Mouse (Mus musculus): ENCODE results near the gene Klhl33. TPM values are rescaled to one million over a fixed set of nuclear protein-coding genes. Genes with fewer than 3 reads are reported as not detected.
"Not testable (repeated sequence)": the region's sequence is repeated elsewhere in the genome, so short reads cannot be mapped to it uniquely, and the experiment has no call there.

The Klhl33 gene
- polyA plus RNA-seq (2012; fragmentation: generic; extraction: Trizol): 4.9 TPM

DNA sequence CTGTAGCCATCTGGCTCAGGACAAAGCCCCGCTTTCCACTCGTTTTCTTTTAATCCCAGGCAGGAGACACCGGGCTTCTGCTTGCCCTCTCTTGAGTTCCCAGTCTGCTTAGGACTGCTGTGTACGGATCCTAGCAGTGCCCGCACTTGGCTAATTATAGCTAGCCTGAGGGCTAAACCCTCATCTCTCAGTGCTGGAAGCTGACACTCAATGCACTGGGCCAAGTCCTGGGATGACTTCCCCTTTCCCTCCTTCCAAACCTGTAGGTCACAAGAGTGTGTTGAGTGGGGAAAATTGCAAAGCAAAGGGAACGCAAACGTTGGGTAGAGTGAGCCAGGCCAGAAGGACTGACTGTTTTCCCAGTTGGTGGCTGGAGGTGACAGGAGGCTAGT, at the start of gene Klhl33:
TSS of gene Klhl33 (minus strand) at position 134 of the 392 bp plus-strand sequence.
- H3ac ChIP-seq (ENCODE audit: control insufficient read depth, insufficient read length): peak within 1 kb of the TSS; percentile 65
- H3K4me3 ChIP-seq: peak within 1 kb of the TSS; percentile 42
- no peaks in the 10 kb centered on the region for H3K36me3 ChIP-seq (ENCODE audit: control insufficient read depth, insufficient read depth)
- H3K4me2 ChIP-seq (ENCODE audit: low read depth): peak within 1 kb of the TSS; percentile 90
- H3K27me3 ChIP-seq (ENCODE audit: control insufficient read depth, insufficient read depth, insufficient read length): no peaks in the 10 kb centered on the region
- H3K79me2 ChIP-seq (ENCODE audit: control insufficient read depth, insufficient read depth): no peaks in the 10 kb centered on the region
- TF ChIP-seq MYOG (IDR thresholded peaks at IDR 0.05; ENCODE audit: control insufficient read depth in 1 of 3, insufficient read depth in 1 of 3, insufficient read length in 2 of 3, low read depth in 2 of 3): no peak
- no peak for TF ChIP-seq POLR2AphosphoS2 (IDR thresholded peaks at IDR 0.05; ENCODE audit: insufficient read length, low read depth)
- no peak for TF ChIP-seq TCF3 (IDR thresholded peaks at IDR 0.05; ENCODE audit: insufficient read length, low read depth)
- TF ChIP-seq MAX (IDR thresholded peaks at IDR 0.05; ENCODE audit: low read depth): no peak
- no peak for TF ChIP-seq POLR2A (IDR thresholded peaks at IDR 0.05; ENCODE audit: insufficient read length, low read depth)

DNA sequence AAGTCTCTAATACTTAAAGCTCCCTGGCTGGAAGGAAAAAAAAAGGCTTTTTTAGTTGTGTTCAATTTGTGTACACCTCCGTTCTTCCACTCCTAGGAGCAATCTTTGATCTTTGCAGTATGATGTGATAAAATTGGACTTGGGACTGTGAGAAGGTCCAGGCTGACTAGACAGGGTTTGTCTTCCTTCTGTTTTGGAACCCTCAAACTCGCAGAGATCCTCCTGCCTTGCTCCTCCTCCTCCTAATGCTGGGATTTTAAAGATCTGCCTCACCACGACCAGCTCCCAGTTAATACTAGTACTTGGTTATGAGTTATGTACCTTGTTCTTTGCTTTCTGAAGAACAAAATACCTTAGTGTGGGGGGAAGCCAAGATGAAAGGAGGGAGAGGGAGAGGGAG, 48.2 kb upstream of the Klhl33 start:
- H3K4me2 ChIP-seq (ENCODE audit: low read depth): peak overlapping the region; percentile 77
- peak overlapping the region; percentile 40 for H3K4me3 ChIP-seq
- H3K79me2 ChIP-seq (ENCODE audit: control insufficient read depth, insufficient read depth); H3K27me3 ChIP-seq (ENCODE audit: control insufficient read depth, insufficient read depth, insufficient read length); H3K36me3 ChIP-seq (ENCODE audit: control insufficient read depth, insufficient read depth); H3ac ChIP-seq (ENCODE audit: control insufficient read depth, insufficient read length): not testable (repeated sequence)

DNA sequence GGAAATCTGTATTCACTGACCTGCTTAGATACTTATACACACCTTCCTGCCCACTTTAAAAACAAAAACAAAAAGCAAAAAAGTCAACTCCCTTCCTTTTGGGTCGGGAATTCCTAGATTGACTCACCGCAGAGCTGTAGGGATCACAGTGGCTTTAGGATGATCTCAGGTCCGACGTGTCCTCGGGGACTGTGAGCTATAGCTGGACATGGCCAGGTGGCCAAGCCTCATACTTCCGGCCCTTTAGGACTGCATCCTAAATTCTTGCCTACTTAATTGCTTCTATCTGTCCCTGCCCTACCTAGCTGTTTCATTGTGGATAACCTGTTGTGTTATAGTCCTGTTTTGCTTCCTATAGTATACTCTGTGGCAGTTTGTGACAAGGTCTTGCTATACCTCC, 47.8 kb upstream of the Klhl33 start:
- H3ac ChIP-seq (ENCODE audit: control insufficient read depth, insufficient read length); H3K79me2 ChIP-seq (ENCODE audit: control insufficient read depth, insufficient read depth); H3K27me3 ChIP-seq (ENCODE audit: control insufficient read depth, insufficient read depth, insufficient read length); H3K36me3 ChIP-seq (ENCODE audit: control insufficient read depth, insufficient read depth): not testable (repeated sequence)
- Histone ChIP-seq H3K4me3 (peak overlapping the region; percentile 40), H3K4me2 (ENCODE audit: low read depth) (peak overlapping the region; percentile 77)

GRCm38 (mm10) chr14:50944668-50945033, 47.3 kb upstream of the Klhl33 start:
- H3K27me3 ChIP-seq (ENCODE audit: control insufficient read depth, insufficient read depth, insufficient read length); H3K36me3 ChIP-seq (ENCODE audit: control insufficient read depth, insufficient read depth); H3K79me2 ChIP-seq (ENCODE audit: control insufficient read depth, insufficient read depth); H3ac ChIP-seq (ENCODE audit: control insufficient read depth, insufficient read length): not testable (repeated sequence)
- Histone ChIP-seq H3K4me2 (ENCODE audit: low read depth) (peak overlapping the region; percentile 77), H3K4me3 (peak overlapping the region; percentile 40)

GRCm38 (mm10) chr14:50943932-50944667, 46.8 kb upstream of the Klhl33 start, which contains the start of gene Gm49342:
Gm49342 (plus strand) TSS chr14:50944517.
- H3K27me3 ChIP-seq (ENCODE audit: control insufficient read depth, insufficient read depth, insufficient read length): no peaks in the 10 kb centered on the region
- no peaks in the 10 kb centered on the region for H3K36me3 ChIP-seq (ENCODE audit: control insufficient read depth, insufficient read depth)
- peak within 1 kb of the TSS; percentile 77 for H3K4me2 ChIP-seq (ENCODE audit: low read depth)
- H3K79me2 ChIP-seq (ENCODE audit: control insufficient read depth, insufficient read depth): no peaks in the 10 kb centered on the region
- H3ac ChIP-seq (ENCODE audit: control insufficient read depth, insufficient read length): no peak within 1 kb of the TSS
- TF ChIP-seq CEBPB (IDR thresholded peaks at IDR 0.05; ENCODE audit: insufficient read depth, poor library complexity, severe bottlenecking) (peak; percentile 84), POLR2AphosphoS2 (IDR thresholded peaks at IDR 0.05; ENCODE audit: insufficient read length, low read depth) (peak; percentile 93), TCF12 (IDR thresholded peaks at IDR 0.05; ENCODE audit: insufficient read depth, poor library complexity, severe bottlenecking) (no peak), POLR2A (IDR thresholded peaks at IDR 0.05; ENCODE audit: insufficient read length, low read depth) (peak; percentile 96)
- peak within 1 kb of the TSS; percentile 40 for H3K4me3 ChIP-seq

GRCm38 (mm10) chr14:50938940-50939339, 41.6 kb upstream of the Klhl33 start:
- Histone ChIP-seq H3K36me3 (ENCODE audit: control insufficient read depth, insufficient read depth) (no peaks in the 10 kb centered on the region), H3K27me3 (ENCODE audit: control insufficient read depth, insufficient read depth, insufficient read length) (no peaks in the 10 kb centered on the region), H3ac (ENCODE audit: control insufficient read depth, insufficient read length) (no peak overlapping the region), H3K4me2 (ENCODE audit: low read depth) (peak overlapping the region; percentile 22), H3K79me2 (ENCODE audit: control insufficient read depth, insufficient read depth) (no peaks in the 10 kb centered on the region), H3K4me3 (no peak overlapping the region)
- no peak for TF ChIP-seq MYOD1 (IDR thresholded peaks at IDR 0.05; ENCODE audit: control insufficient read depth in 1 of 3, insufficient read length in 2 of 3, low read depth in 2 of 3)
- no peak for TF ChIP-seq E2F4 (IDR thresholded peaks at IDR 0.05; ENCODE audit: insufficient read depth)
- TF ChIP-seq POLR2A (IDR thresholded peaks at IDR 0.05; ENCODE audit: insufficient read length, low read depth): no peak
- no peak for TF ChIP-seq MYOG (IDR thresholded peaks at IDR 0.05; ENCODE audit: control insufficient read depth in 1 of 3, insufficient read depth in 1 of 3, insufficient read length in 2 of 3, low read depth in 2 of 3)
- TF ChIP-seq MAX (IDR thresholded peaks at IDR 0.05; ENCODE audit: low read depth): no peak
